Mouse (Mus musculus) midbrain, embryonic 10.5 days (tissue): ENCODE results near the gene Olfr995. TPM values are rescaled to one million over a fixed set of nuclear protein-coding genes. Genes with fewer than 3 reads are reported as not detected.

ENCODE experiments used
- DNase-seq: peaks from one replicate; pipeline ENCODE4 v3.0.0-alpha.2; 2017; ENCODE audit warnings: low spot score
- H3K27ac ChIP-seq: fragments of 300-500 bp; sonication (generic); replicated peaks from 2 replicates; pipeline ENCODE4 v1.5.1; 2016; ENCODE audit warnings: mild to moderate bottlenecking
- H3K27me3 ChIP-seq: fragments of 300-500 bp; sonication (generic); 2 replicates; pipeline ENCODE4 v1.6.1; 2016; ENCODE audit warnings: low read depth, mild to moderate bottlenecking; ENCODE audit not compliant: poor library complexity, severe bottlenecking
- H3K36me3 ChIP-seq: fragments of 300-500 bp; sonication (generic); 2 replicates; pipeline ENCODE4 v1.6.1; 2016; ENCODE audit warnings: mild to moderate bottlenecking, moderate library complexity
- H3K4me1 ChIP-seq: fragments of 300-500 bp; sonication (generic); 2 replicates; pipeline ENCODE4 v1.6.1; 2016
- H3K4me3 ChIP-seq: fragments of 300-500 bp; sonication (generic); 2 replicates; pipeline ENCODE4 v1.5.1; 2016; ENCODE audit warnings: mild to moderate bottlenecking, moderate library complexity
- H3K9me3 ChIP-seq: fragments of 300-500 bp; sonication (generic); replicated peaks from 2 replicates; pipeline ENCODE4 v1.6.1; 2016; ENCODE audit warnings: mild to moderate bottlenecking
- WGBS: fragments of 180-500 bp; shearing (Covaris S2); methylation state at CpG from one replicate; pipeline ENCODE4 v1.1.7; 2016; 5-methylcytosine and 5-hydroxymethylcytosine counted together
- polyA plus RNA-seq: library from polyadenylated mRNA; unstranded; fragments of >200 nt; fragmentation: Nextera tagmentation; extraction: Ambion mirVana; gene quantifications from 2 replicates; pipeline ENCODE4 v1.2.1, GENCODE M21; 2016

The Olfr995 gene
- not detected in 2 replicates for polyA plus RNA-seq

DNA sequence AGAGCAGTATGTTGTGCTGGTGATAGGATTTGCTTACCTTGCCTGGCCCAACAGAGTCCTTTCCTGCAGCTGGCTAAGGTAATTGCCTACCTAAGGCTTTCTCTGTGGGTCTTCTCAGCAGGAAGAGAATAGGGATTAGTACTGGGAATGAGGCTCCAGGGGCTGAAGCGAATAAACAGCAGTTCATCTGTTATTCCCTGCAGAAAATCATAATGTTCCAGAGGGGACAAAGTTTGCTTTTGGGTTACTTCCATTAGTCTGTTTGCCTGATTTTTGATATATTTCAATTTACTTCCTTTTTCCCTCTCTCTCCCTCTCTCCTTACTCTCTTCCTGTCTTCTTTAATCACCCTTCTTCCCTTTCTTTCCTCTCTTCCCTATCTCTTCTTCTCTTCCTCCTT lies at the start of gene Olfr995:
TSS of gene Olfr995 (minus strand) at position 101 of the 400 bp plus-strand sequence.
- Histone ChIP-seq H3K27ac (no peak within 1 kb of the TSS), H3K4me1 (no peaks in the 10 kb centered on the region), H3K36me3 (no peaks in the 10 kb centered on the region), H3K27me3 (no peaks in the 10 kb centered on the region), H3K4me3 (no peak within 1 kb of the TSS), H3K9me3 (no peaks in the 10 kb centered on the region)
- DNase-seq: no peak
- WGBS: 10% methylated on average over 1 of the region's 1 CpGs

DNA sequence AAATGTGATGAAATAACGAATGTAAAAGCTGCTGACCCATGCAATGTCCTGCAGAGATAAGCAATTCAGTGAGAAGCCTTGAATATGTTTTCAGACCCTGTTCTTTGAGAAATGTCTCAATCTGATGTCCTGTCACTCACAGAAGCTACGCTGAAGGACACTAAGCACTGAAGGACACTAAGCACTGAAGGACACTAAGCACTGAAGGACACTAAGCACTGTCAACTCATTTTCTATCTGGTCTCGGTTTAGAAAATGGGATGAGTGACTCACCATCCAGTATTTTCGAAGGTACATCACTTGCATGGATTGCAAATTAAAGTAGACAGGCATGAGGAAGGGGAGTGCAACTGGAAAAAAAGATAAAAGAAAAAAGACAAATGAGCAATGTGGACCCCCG lies 47.0 kb upstream of the Olfr995 start:
- Histone ChIP-seq H3K27ac (no peak overlapping the region), H3K4me1 (no peaks in the 10 kb centered on the region), H3K4me3 (no peak overlapping the region), H3K27me3 (no peaks in the 10 kb centered on the region), H3K9me3 (no peaks in the 10 kb centered on the region), H3K36me3 (no peaks in the 10 kb centered on the region)
- no peak for DNase-seq
- 77% methylated on average over 5 of the region's 5 CpGs for WGBS

DNA sequence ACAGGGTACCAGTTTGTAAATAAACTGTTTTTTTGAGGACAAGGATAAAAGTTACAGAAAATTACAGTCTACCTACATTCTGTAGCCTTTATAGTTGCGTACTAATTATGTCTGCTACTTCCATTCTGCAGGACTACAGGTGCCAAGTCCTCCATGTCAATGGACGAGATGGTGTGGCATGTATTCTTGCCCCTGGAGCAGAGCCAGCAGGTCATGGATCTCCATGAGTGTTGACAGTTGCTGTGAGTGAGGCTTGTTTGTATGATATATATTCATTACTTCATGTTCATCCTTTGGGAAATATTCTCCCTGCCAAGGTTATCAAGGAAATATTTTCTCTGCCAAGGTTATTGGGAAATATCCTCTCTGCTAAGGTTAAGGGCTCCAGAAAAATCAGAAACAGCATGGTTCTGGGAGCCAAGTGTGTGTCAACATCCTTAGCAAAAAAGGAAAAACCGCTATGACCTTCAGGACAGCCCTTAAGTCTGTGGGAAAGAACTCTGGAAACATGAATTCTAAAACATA lies 23.4 kb upstream of the Olfr995 start:
- 84% methylated on average over 3 of the region's 3 CpGs for WGBS
- Histone ChIP-seq H3K4me3 (no peak overlapping the region), H3K27ac (no peak overlapping the region), H3K4me1 (no peaks in the 10 kb centered on the region), H3K27me3 (no peaks in the 10 kb centered on the region), H3K36me3 (no peaks in the 10 kb centered on the region), H3K9me3 (no peaks in the 10 kb centered on the region; the same call in 1 of the 2 replicates)
- DNase-seq: no peak

DNA sequence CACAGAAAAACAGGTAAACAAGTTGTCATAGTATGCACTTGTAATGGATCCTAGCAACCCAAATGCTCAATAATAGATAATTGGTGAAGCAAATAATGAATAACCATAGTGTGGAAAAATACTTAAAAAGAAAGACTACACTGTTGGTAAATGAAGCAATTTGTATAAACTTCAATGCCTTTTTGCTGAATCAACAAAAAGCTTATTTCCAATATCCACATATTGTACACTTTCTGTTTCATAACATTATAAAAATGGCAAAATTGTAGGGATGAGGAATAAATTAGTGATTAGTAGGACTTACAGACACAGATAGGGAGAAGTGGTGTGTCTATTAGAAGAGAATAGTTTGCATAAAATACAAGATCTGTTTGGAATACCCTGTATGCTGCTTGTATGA lies 893 bp downstream of the Olfr995 start:
- no peaks in the 10 kb centered on the region for H3K4me1 ChIP-seq
- no peaks in the 10 kb centered on the region for H3K27me3 ChIP-seq
- no peaks in the 10 kb centered on the region for H3K36me3 ChIP-seq
- no peak for DNase-seq
- H3K9me3 ChIP-seq: no peaks in the 10 kb centered on the region
- H3K4me3 ChIP-seq: no peak overlapping the region
- H3K27ac ChIP-seq: no peak overlapping the region

DNA sequence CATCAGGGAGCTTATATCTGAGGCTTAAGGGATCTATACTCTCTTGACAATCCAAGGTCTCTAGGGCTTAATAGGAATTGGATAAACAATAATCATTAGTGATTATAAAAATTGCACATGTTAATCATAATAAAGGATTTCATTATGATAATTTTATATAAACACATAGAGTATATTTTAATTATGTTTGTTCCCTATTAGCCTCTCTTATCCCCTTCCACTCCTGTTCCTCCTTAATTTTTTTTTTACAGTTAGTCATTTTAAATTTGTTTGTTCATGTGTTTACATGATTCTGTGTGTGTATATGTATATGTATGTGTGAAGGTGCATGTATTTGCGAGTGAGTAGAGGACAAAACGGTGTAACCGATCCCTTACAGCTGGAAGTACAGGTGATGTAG lies 7.1 kb downstream of the Olfr995 start, which contains the start of gene Olfr994:
TSS of gene Olfr994 (minus strand) at position 101 of the 400 bp plus-strand sequence.
- Histone ChIP-seq H3K27ac (no peak within 1 kb of the TSS), H3K9me3 (no peaks in the 10 kb centered on the region), H3K27me3 (no peaks in the 10 kb centered on the region), H3K36me3 (no peaks in the 10 kb centered on the region), H3K4me3 (no peak within 1 kb of the TSS), H3K4me1 (no peaks in the 10 kb centered on the region)
- DNase-seq: no peak
- 89% methylated on average over 3 of the region's 3 CpGs for WGBS

DNA sequence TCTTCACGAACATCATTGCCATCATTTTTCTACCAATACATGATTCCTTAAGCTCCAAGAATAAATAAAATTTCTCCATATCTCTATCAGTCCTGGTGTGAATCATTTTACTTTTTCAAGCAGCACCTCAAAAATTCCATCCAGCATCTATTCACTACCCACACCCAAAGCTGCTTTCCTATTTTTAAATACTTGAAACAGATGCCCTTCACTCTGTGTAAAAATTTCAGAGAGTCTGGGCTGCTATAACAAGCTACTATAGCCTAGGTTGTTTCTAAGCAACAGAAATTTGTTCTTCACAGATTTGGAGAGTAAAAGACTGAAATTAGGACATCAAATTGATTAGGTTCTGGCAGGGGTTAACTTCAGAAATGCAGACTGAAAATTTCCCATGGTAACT lies 17.5 kb downstream of the Olfr995 start:
- Histone ChIP-seq H3K36me3 (no peaks in the 10 kb centered on the region), H3K27ac (no peak overlapping the region), H3K27me3 (no peaks in the 10 kb centered on the region), H3K9me3 (no peaks in the 10 kb centered on the region), H3K4me3 (no peak overlapping the region), H3K4me1 (no peaks in the 10 kb centered on the region)
- 90% methylated on average over 1 of the region's 1 CpGs for WGBS
- DNase-seq: no peak

DNA sequence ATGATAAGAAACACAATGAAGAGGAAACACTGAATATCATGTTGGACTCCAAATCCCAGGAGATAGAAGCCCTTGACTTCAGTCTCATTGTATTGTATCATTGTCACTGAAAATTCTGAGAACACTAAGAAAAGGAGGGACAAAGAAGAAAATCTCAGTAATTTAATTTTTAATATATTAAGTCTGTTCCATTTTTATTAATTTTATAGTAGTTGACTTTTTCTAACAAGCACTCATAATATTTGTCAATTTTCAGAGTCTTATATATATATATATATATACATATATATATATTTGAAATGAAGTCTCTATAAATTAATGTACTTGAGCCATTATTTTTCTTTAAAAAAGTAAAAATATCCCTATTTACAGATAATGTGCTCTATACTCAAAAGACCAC lies 28.7 kb downstream of the Olfr995 start, which contains the start of gene Olfr993:
TSS of gene Olfr993 (minus strand) at position 101 of the 400 bp plus-strand sequence.
- Histone ChIP-seq H3K4me3 (no peak within 1 kb of the TSS), H3K27ac (no peak within 1 kb of the TSS), H3K4me1 (no peaks in the 10 kb centered on the region), H3K27me3 (no peaks in the 10 kb centered on the region), H3K9me3 (no peaks in the 10 kb centered on the region), H3K36me3 (no peaks in the 10 kb centered on the region)
- no peak for DNase-seq

DNA sequence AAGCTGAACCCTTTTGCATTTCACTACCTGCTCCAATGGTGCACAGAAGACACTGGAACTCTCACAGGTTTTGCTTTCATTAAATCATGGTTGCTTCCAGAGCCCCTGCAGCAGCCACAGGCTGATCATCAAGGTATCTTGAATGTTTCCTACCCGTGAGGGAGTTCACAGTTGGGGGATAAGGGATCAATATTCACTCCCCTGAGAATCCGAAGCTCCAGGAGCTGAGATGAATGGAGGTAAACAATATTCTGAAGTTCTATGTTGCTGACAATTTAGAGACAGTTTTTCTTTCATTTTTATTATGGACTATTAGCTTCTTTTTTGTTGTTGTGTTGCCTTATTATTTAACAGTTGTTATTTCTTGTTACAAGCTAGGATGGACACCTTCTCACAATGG lies 34.1 kb downstream of the Olfr995 start, which contains the start of gene Olfr992:
TSS of gene Olfr992 (minus strand) at position 101 of the 400 bp plus-strand sequence.
- DNase-seq: no peak
- Histone ChIP-seq H3K9me3 (no peaks in the 10 kb centered on the region), H3K36me3 (no peaks in the 10 kb centered on the region), H3K4me3 (no peak within 1 kb of the TSS), H3K27me3 (no peaks in the 10 kb centered on the region), H3K27ac (no peak within 1 kb of the TSS), H3K4me1 (no peaks in the 10 kb centered on the region)
- 65% methylated on average over 2 of the region's 2 CpGs for WGBS

Other genes starting within 250 kb of the Olfr995 start
- gene Lrrc55, start 246.4 kb downstream of the Olfr995 start, polyA plus RNA-seq: 0.25 and 0.76 TPM in 2 replicates
- not detected in 2 replicates for gene Olfr987, start 104.3 kb downstream of the Olfr995 start, polyA plus RNA-seq
- gene Olfr988, start 80.4 kb downstream of the Olfr995 start, polyA plus RNA-seq: not detected in 2 replicates
- gene Olfr992, start 34.2 kb downstream of the Olfr995 start, polyA plus RNA-seq: not detected in 2 replicates
- not detected in 2 replicates for gene Olfr993, start 28.8 kb downstream of the Olfr995 start, polyA plus RNA-seq
- gene Olfr994, start 7.2 kb downstream of the Olfr995 start, polyA plus RNA-seq: not detected in 2 replicates
- 0.11 TPM in 1 of 2 replicates, not detected in the other for gene 4833423E24Rik, start 75.4 kb upstream of the Olfr995 start, polyA plus RNA-seq
- not detected in 2 replicates for gene Olfr996, start 135.6 kb upstream of the Olfr995 start, polyA plus RNA-seq
- gene Olfr998, start 145.3 kb upstream of the Olfr995 start, polyA plus RNA-seq: not detected in 2 replicates
- gene Olfr1000, start 168.3 kb upstream of the Olfr995 start, polyA plus RNA-seq: not detected in 2 replicates
- gene Olfr1002, start 207.1 kb upstream of the Olfr995 start, polyA plus RNA-seq: not detected in 2 replicates
- not detected in 2 replicates for gene Olfr154, start 220.8 kb upstream of the Olfr995 start, polyA plus RNA-seq
- gene Olfr1006, start 235.1 kb upstream of the Olfr995 start, polyA plus RNA-seq: not detected in 2 replicates
- not detected in 2 replicates for gene Olfr1008, start 245.8 kb upstream of the Olfr995 start, polyA plus RNA-seq